13 mouse cellular contexts compared by ENCODE assay signal in genomic region chr2:163195834-163196145, GRCm38 (mm10). TPM values are rescaled to one million over a fixed set of nuclear protein-coding genes. Genes with fewer than 3 reads are reported as not detected.
DNase-seq lines count a peak whose midpoint lies in the region; ATAC-seq lines count a peak whose summit lies in the region.
"Had no signal": no experiment of that assay in that cellular context is flagged by ENCODE, and none has a peak within 500 bp of the region (broad histone marks: within the 10 kb centered on the region; RNA-seq: fewer than 3 reads in every experiment).

No protein-coding gene starts in this region.

- H3K4me3 ChIP-seq in embryonic facial prominence, embryonic 12.5 days, result no peak overlapping the region
- no peak overlapping the region for H3K4me3 ChIP-seq in hindbrain, embryonic 14.5 days (replicated peaks; ENCODE audit: low read length)
- no peak overlapping the region for H3K4me3 ChIP-seq in midbrain, embryonic 14.5 days (replicated peaks; ENCODE audit: low read depth, low read length)
- H3K4me3 ChIP-seq: heart, embryonic 10.5 days; hindbrain, embryonic 15.5 days; myocyte had no signal

- H3K27ac ChIP-seq in embryonic facial prominence, embryonic 12.5 days, result no peak overlapping the region
- no peak overlapping the region for H3K27ac ChIP-seq in hindbrain, embryonic 14.5 days
- peak overlapping the region; percentile 14; the same call in 1 of the 2 replicates for H3K27ac ChIP-seq in midbrain, embryonic 14.5 days (replicated peaks; ENCODE audit: low read depth, low read length)
- H3K27ac ChIP-seq: heart, embryonic 10.5 days; hindbrain, embryonic 15.5 days had no signal

- H3K4me1 ChIP-seq in embryonic facial prominence, embryonic 12.5 days, result peaks cover 21% of the 10 kb centered on the region; the same call in 1 of the 2 replicates
- no peaks in the 10 kb centered on the region; the same call in 1 of the 2 replicates for H3K4me1 ChIP-seq in hindbrain, embryonic 14.5 days (replicated peaks; ENCODE audit: control insufficient read depth, insufficient read depth, low read length)
- H3K4me1 ChIP-seq in midbrain, embryonic 14.5 days (ENCODE audit: control insufficient read depth, insufficient read depth, low read length), result peaks cover 20% of the 10 kb centered on the region

- H3K36me3 ChIP-seq in embryonic facial prominence, embryonic 12.5 days, result no peaks in the 10 kb centered on the region
- no peaks in the 10 kb centered on the region for H3K36me3 ChIP-seq in hindbrain, embryonic 14.5 days (replicated peaks; ENCODE audit: control insufficient read depth, insufficient read depth)
- no peaks in the 10 kb centered on the region for H3K36me3 ChIP-seq in midbrain, embryonic 14.5 days (ENCODE audit: control insufficient read depth, insufficient read depth, low read length)
- H3K36me3 ChIP-seq: heart, embryonic 10.5 days; hindbrain, embryonic 15.5 days had no signal

- H3K9me3 ChIP-seq in embryonic facial prominence, embryonic 12.5 days, result no peaks in the 10 kb centered on the region
- H3K9me3 ChIP-seq in hindbrain, embryonic 14.5 days (ENCODE audit: control insufficient read depth, low read length), result no peaks in the 10 kb centered on the region
- H3K9me3 ChIP-seq in midbrain, embryonic 14.5 days (ENCODE audit: control insufficient read depth, low read length), result no peaks in the 10 kb centered on the region
- H3K9me3 ChIP-seq: heart, embryonic 10.5 days; hindbrain, embryonic 15.5 days had no signal

- H3K4me2 ChIP-seq in embryonic facial prominence, embryonic 12.5 days (replicated peaks), result no peak overlapping the region
- H3K4me2 ChIP-seq in hindbrain, embryonic 14.5 days (replicated peaks), result no peak overlapping the region
- no peak overlapping the region for H3K4me2 ChIP-seq in midbrain, embryonic 14.5 days (ENCODE audit: low read length)
- H3K4me2 ChIP-seq: hindbrain, embryonic 15.5 days had no signal

- WGBS in embryonic facial prominence, embryonic 12.5 days, result 11% methylated on average over 6 of the region's 6 CpGs
- 7% methylated on average over 6 of the region's 6 CpGs for WGBS in hindbrain, embryonic 14.5 days
- WGBS in midbrain, embryonic 14.5 days, result 4% methylated on average over 6 of the region's 6 CpGs

- DNase-seq in embryo, embryonic 10.5 days (ENCODE audit: low spot score), result peak; percentile 88
- DNase-seq in hindbrain, embryonic 14.5 days (ENCODE audit: low spot score), result no peak
- DNase-seq in midbrain, embryonic 14.5 days, result peak; percentile 70
- DNase-seq in heart, adult 11 months, result no peak
- no peak for DNase-seq in heart, postnatal 4 days
- DNase-seq in natural killer cell, adult 2 months (ENCODE audit: low spot score in 2 of 2), result no peak
- DNase-seq: cerebellum, postnatal 25 days; left cerebral cortex, postnatal 4 days; lung, postnatal 10 days had no signal

- no peak overlapping the region for H3K9ac ChIP-seq in embryonic facial prominence, embryonic 12.5 days
- no peak overlapping the region for H3K9ac ChIP-seq in hindbrain, embryonic 14.5 days
- H3K9ac ChIP-seq in midbrain, embryonic 14.5 days (replicated peaks; ENCODE audit: low read length), result no peak overlapping the region
- H3K9ac ChIP-seq: hindbrain, embryonic 15.5 days had no signal

- 0 out of 2 replicates have a peak, but pooled peaks cover 2% of the 10 kb centered on the region for H3K27me3 ChIP-seq in embryonic facial prominence, embryonic 12.5 days
- H3K27me3 ChIP-seq in hindbrain, embryonic 14.5 days (ENCODE audit: control insufficient read depth, insufficient read depth, low read length), result no peaks in the 10 kb centered on the region
- no peaks in the 10 kb centered on the region for H3K27me3 ChIP-seq in midbrain, embryonic 14.5 days (ENCODE audit: control insufficient read depth, insufficient read depth, low read length)

- peak; percentile 73 for ATAC-seq in embryonic facial prominence, embryonic 12.5 days (ENCODE audit: insufficient number of reproducible peaks, insufficient read depth, low FRiP score, low TSS enrichment)
- peak; percentile 53; the same call in 1 of the 2 replicates for ATAC-seq in hindbrain, embryonic 14.5 days (ENCODE audit: low FRiP score)
- peak; percentile 73; the same call in 1 of the 2 replicates for ATAC-seq in midbrain, embryonic 14.5 days (ENCODE audit: low FRiP score, low TSS enrichment)

RNA-seq across cellular contexts. Expression of gene Tox2, which starts 7.1 kb away (rescaled TPM):
- polyA plus RNA-seq in embryonic facial prominence, embryonic 12.5 days (2016; fragmentation: Nextera tagmentation; extraction: Ambion mirVana), result 5.2 and 6.1 TPM in 2 replicates
- 28.7 and 31.4 TPM in 2 replicates for polyA plus RNA-seq in hindbrain, embryonic 14.5 days (2014; fragmentation: Nextera tagmentation; extraction: Ambion mirVana)
- 36.7 and 46.8 TPM in 2 replicates for polyA plus RNA-seq in midbrain, embryonic 14.5 days (2014; fragmentation: Nextera tagmentation; extraction: Ambion mirVana)
- total RNA-seq in heart, postnatal 4 days (2021), result 1 to 10 TPM; 4.1 to 5.6 TPM

Comparison
In these comparisons a context has a peak if more than half of its experiments do, and no peak if none do; other contexts are left out.
1. DNase-seq: peak in embryo, embryonic 10.5 days (single experiment) and midbrain, embryonic 14.5 days (single experiment); none in hindbrain, embryonic 14.5 days (single experiment), heart, adult 11 months (single experiment), heart, postnatal 4 days (single experiment) and natural killer cell, adult 2 months (0 of 2).
2. Peak in every context shown above with its lines, with median percentiles within 50 percentile points of each other: ATAC-seq.